Mouse (Mus musculus) forebrain, embryonic 13.5 days (tissue): ENCODE results near the gene Aqr. TPM values are rescaled to one million over a fixed set of nuclear protein-coding genes. Genes with fewer than 3 reads are reported as not detected.
A peak's percentile ranks its signal among the peaks of the same experiment; 100 is the strongest.
"Not testable (repeated sequence)": the region's sequence is repeated elsewhere in the genome, so short reads cannot be mapped to it uniquely, and the experiment has no call there.

ENCODE experiments used
- ATAC-seq: fragments of 200-750 bp; cut with Nextera tagmentation; 2 replicates; pipeline ENCODE4 v1.8.0; 2017
- H3K27ac ChIP-seq: fragments of 300-500 bp; sonication (generic); 2 replicates; pipeline ENCODE4 v1.5.1; 2015; ENCODE audit warnings: inconsistent platforms, mild to moderate bottlenecking, moderate library complexity
- H3K27me3 ChIP-seq: fragments of 300-500 bp; sonication (generic); 2 replicates; pipeline ENCODE4 v1.6.1; 2015; ENCODE audit warnings: mild to moderate bottlenecking, inconsistent platforms
- H3K36me3 ChIP-seq: fragments of 300-500 bp; sonication (generic); 2 replicates; pipeline ENCODE4 v1.6.1; 2015; ENCODE audit warnings: mild to moderate bottlenecking, inconsistent platforms; ENCODE audit not compliant: poor library complexity, severe bottlenecking
- H3K4me1 ChIP-seq: fragments of 300-500 bp; sonication (generic); 2 replicates; pipeline ENCODE4 v1.6.1; 2015; ENCODE audit warnings: inconsistent platforms
- H3K4me2 ChIP-seq: fragments of 300-500 bp; sonication (generic); 2 replicates; pipeline ENCODE4 v1.6.1; 2015; ENCODE audit warnings: inconsistent platforms, mild to moderate bottlenecking, moderate library complexity
- H3K4me3 ChIP-seq: fragments of 300-500 bp; sonication (generic); 2 replicates; pipeline ENCODE4 v1.5.1; 2015; ENCODE audit warnings: mild to moderate bottlenecking, inconsistent platforms
- H3K9ac ChIP-seq: fragments of 300-500 bp; sonication (generic); 2 replicates; pipeline ENCODE4 v1.6.1; 2015; ENCODE audit warnings: mild to moderate bottlenecking, inconsistent platforms
- H3K9me3 ChIP-seq: fragments of 300-500 bp; sonication (generic); replicated peaks from 2 replicates; pipeline ENCODE4 v1.6.1; 2016; ENCODE audit warnings: inconsistent platforms
- WGBS: fragments of 180-500 bp; shearing (Covaris S2); methylation state at CpG from one replicate; pipeline ENCODE4 v1.1.7; 2015; 5-methylcytosine and 5-hydroxymethylcytosine counted together
- polyA plus RNA-seq: library from polyadenylated mRNA; unstranded; fragments of >200 nt; fragmentation: Nextera tagmentation; extraction: Ambion mirVana; gene quantifications from 2 replicates; pipeline ENCODE4 v1.2.1, GENCODE M21; 2015

Aqr gene
- 52.1 and 55.3 TPM in 2 replicates for polyA plus RNA-seq

GRCm38 (mm10) chr2:114186924-114187323 lies at the start of gene Aqr:
Gene Aqr (minus strand): TSS chr2:114187024.
- not testable (repeated sequence) for H3K4me3 ChIP-seq, ATAC-seq, H3K36me3 ChIP-seq, H3K4me1 ChIP-seq, H3K4me2 ChIP-seq, H3K9me3 ChIP-seq, H3K27me3 ChIP-seq, H3K27ac ChIP-seq, H3K9ac ChIP-seq
- WGBS = 82% methylated on average over 1 of the region's 6 CpGs

- ATAC-seq = no peak
- H3K36me3 ChIP-seq = no peaks in the 10 kb centered on the region
- H3K9ac ChIP-seq = no peak overlapping the region
- H3K4me1 ChIP-seq = no peaks in the 10 kb centered on the region
- H3K27ac ChIP-seq = no peak overlapping the region
- H3K9me3 ChIP-seq = no peaks in the 10 kb centered on the region
- no peaks in the 10 kb centered on the region for H3K27me3 ChIP-seq
- no peak overlapping the region for H3K4me2 ChIP-seq
- WGBS = 76% methylated on average over 1 of the region's 1 CpGs
- H3K4me3 ChIP-seq = no peak overlapping the region
These were observed 49.7 kb upstream of the Aqr start for GRCm38 (mm10) chr2:114236566-114236965.

GRCm38 (mm10) chr2:114235584-114235983 lies 48.8 kb upstream of the Aqr start:
- Histone ChIP-seq H3K36me3 (no peaks in the 10 kb centered on the region), H3K9me3 (no peaks in the 10 kb centered on the region), H3K4me3 (no peak overlapping the region), H3K4me2 (no peak overlapping the region), H3K4me1 (no peaks in the 10 kb centered on the region), H3K27ac (no peak overlapping the region), H3K9ac (no peak overlapping the region), H3K27me3 (no peaks in the 10 kb centered on the region)
- ATAC-seq = no peak
- 91% methylated on average over 3 of the region's 3 CpGs for WGBS

DNA sequence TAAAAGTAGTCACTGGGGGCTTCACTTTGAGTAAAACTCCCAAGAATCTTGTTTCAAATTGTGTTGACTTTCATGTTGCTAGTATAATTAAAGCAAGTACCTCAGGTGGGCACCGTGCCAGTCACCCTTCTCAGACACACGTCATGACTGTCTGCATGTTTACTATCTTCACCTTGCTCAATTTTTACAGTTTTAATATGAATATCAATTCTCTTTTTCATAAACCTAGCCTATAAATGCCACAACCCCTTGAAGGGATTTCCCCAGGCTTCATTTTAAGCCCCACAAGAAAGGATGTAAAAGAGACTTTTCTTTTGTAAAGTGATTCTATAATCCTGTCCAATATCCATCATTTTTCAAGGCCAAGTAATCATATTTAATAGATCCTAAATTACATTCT lies 44.4 kb upstream of the Aqr start:
- Histone ChIP-seq H3K4me3 (no peak overlapping the region), H3K9ac (no peak overlapping the region), H3K4me2 (no peak overlapping the region), H3K27me3 (no peaks in the 10 kb centered on the region), H3K27ac (no peak overlapping the region), H3K9me3 (no peaks in the 10 kb centered on the region), H3K36me3 (no peaks in the 10 kb centered on the region), H3K4me1 (no peaks in the 10 kb centered on the region)
- no peak for ATAC-seq
- WGBS = 78% methylated on average over 2 of the region's 2 CpGs

DNA sequence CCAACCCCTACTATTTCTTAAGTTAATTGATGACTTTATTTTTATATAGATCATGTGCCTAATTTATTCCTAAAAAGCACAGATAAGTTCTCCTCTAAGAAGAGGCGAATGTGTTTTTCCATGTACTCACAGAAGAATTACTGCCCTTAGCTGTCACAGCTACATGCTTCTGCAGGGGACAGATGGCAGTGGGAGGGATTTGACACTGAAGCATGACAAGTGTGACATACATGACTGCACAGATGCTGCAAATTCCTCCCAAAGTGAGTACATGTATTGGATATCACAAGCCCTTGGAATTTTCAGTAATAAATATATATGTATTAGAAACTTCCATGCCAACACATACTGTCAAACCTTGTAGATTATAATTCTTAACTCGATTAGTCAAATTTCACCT lies 41.8 kb upstream of the Aqr start:
- Histone ChIP-seq H3K27me3 (no peaks in the 10 kb centered on the region), H3K9me3 (no peaks in the 10 kb centered on the region), H3K9ac (no peak overlapping the region), H3K4me3 (no peak overlapping the region), H3K4me1 (no peaks in the 10 kb centered on the region), H3K4me2 (no peak overlapping the region), H3K27ac (no peak overlapping the region), H3K36me3 (no peaks in the 10 kb centered on the region)
- ATAC-seq = peak; percentile 71; the same call in 1 of the 2 replicates
- 80% methylated on average over 2 of the region's 2 CpGs for WGBS

DNA sequence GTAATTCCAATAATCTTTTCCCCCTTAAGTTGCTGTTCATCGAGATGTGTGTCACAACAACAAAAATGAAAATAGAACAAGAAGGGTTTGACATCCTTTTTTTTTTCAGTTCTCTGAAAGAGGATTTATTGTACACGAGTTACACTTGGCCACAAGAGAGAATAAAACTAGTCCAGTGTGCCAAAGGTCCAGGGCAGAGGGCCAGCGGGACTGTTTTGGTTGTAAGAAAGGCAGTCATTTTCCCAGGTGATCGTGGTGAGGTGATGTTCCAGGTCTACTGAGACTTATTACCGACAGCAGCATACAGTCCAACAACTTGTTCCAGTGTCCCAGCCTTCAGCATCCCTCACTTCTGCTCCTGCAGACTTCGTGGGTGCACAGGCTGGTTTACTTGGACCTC lies 18.2 kb upstream of the Aqr start:
- ATAC-seq = no peak
- WGBS = 70% methylated on average over 6 of the region's 6 CpGs
- H3K4me2 ChIP-seq = no peak overlapping the region
- H3K4me3 ChIP-seq = no peak overlapping the region
- no peaks in the 10 kb centered on the region for H3K27me3 ChIP-seq
- no peak overlapping the region for H3K9ac ChIP-seq
- peaks cover 5% of the 10 kb centered on the region for H3K4me1 ChIP-seq
- no peak overlapping the region for H3K27ac ChIP-seq
- H3K9me3 ChIP-seq = no peaks in the 10 kb centered on the region
- H3K36me3 ChIP-seq = no peaks in the 10 kb centered on the region

DNA sequence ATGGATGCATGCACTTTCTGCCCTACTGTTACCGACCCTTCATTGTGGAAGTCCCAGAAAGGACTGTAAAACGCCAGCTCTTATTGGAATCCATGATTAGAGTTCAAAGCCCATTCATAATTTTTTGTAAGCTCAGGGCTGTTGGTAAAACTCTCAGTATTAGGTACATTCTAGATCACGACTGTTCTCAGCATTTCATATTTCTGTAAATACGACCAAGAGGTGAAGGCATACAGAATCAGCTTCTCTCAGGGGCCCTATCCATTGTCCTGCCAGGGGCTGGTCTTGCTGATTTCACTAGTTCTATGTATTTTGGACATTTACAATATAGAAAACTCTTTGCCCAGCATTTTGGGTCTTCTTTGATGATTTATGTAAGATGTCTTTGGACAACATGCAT lies 14.8 kb upstream of the Aqr start:
- Histone ChIP-seq H3K4me1 (peaks cover 18% of the 10 kb centered on the region), H3K4me2 (peak overlapping the region; percentile 87), H3K27ac (no peak overlapping the region), H3K27me3 (no peaks in the 10 kb centered on the region), H3K36me3 (peaks cover 7% of the 10 kb centered on the region), H3K4me3 (peak overlapping the region; percentile 78), H3K9ac (peak overlapping the region; percentile 89), H3K9me3 (no peaks in the 10 kb centered on the region)
- WGBS = 37% methylated on average over 4 of the region's 4 CpGs
- ATAC-seq = no peak; the same call in 1 of the 2 replicates

DNA sequence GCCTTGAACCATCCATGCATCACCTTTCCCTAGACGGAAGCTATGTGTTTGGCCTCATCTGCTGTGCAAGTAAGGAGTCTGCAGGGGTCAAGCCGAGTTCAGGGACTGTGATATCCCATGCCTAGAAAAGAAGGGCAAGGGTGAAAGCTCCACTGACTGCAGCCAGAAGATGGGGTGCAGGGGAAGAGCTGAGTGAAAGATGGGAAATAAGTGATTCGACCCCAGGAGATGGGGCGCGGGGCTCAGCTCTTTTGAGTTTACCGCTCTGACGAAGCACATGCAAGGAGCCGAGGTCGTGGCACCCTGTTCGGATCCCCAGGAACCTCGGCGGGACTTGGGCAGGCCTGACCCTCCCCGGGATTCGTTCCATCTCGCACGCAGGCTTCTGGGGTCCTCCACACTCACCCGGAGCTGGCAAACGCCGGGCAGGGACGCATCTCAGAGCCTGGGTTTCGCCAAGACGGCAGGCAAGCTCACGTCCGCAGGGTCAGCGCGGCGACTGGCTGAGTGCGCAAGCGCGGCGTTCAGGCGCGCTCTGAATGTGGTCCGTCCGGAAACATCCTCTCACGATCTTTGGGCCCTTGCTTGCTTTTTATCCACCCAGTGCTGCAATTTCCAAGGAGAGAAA lies 14.2 kb upstream of the Aqr start, which contains the start of gene Zfp770:
TSS of gene Zfp770 (minus strand) at position 538 of the 628 bp plus-strand sequence.
- Histone ChIP-seq H3K27ac (peak within 1 kb of the TSS; percentile 41), H3K4me1 (peaks cover 18% of the 10 kb centered on the region), H3K9ac (peak within 1 kb of the TSS; percentile 89), H3K4me3 (peak within 1 kb of the TSS; percentile 78), H3K36me3 (peaks cover 12% of the 10 kb centered on the region), H3K9me3 (no peaks in the 10 kb centered on the region), H3K4me2 (peak within 1 kb of the TSS; percentile 87), H3K27me3 (no peaks in the 10 kb centered on the region)
- under 1% methylated on average over 36 of the region's 36 CpGs for WGBS
- peak; percentile 97 for ATAC-seq

GRCm38 (mm10) chr2:114196421-114196820 lies 9.6 kb upstream of the Aqr start:
- Histone ChIP-seq H3K4me2 (no peak overlapping the region), H3K27me3 (no peaks in the 10 kb centered on the region), H3K4me1 (peaks cover 18% of the 10 kb centered on the region), H3K36me3 (peaks cover 23% of the 10 kb centered on the region), H3K4me3 (no peak overlapping the region), H3K9me3 (no peaks in the 10 kb centered on the region), H3K9ac (no peak overlapping the region), H3K27ac (no peak overlapping the region)
- WGBS = 83% methylated on average over 5 of the region's 5 CpGs
- no peak for ATAC-seq

DNA sequence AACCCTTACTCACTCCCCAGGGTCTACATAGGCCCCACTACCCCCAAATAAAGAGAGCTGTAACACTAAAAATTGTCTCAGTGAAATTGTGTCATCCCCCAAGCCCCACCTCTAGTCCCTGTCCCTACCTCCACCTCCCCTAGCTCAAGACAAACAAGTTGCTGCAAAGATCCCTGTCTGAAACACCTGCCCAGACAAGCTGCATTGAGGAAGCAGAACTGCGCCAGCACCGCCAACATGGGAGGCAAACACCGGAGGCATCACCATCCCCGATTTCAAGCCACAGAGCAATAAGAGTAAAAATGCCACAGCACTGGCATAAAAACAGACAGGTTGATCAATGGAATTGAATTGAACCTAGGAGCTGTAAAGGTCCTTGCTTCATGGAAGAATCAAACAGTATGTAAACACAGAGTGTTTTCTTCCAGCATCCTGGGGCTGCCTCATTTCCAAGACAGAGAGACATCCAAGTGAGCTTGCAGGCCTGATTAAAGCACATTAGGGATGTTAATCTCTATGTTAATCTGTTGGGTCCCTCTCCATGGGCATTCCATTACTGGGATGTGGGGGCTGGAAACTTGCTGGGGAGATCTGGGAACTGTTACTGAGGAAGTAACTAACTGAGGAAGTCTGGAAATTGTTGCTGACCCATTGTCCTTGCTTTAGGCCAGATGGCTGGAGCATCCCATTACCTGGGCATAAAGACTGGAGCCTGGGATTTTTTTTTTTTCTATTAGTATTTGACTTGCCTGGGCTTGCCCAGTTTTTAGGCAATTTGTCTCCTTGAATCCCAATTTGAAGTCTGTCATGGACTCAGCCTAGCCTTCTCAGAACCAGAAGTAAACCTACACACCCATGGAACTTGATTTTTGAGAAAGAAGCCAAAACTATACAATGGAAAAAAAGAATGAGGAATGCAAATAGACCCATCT lies 8.8 kb downstream of the Aqr start:
- no peak overlapping the region for H3K4me2 ChIP-seq
- no peak overlapping the region; the same call in 1 of the 2 replicates for H3K9ac ChIP-seq
- no peaks in the 10 kb centered on the region for H3K36me3 ChIP-seq
- no peak overlapping the region for H3K4me3 ChIP-seq
- no peak overlapping the region for H3K27ac ChIP-seq
- H3K27me3 ChIP-seq = no peaks in the 10 kb centered on the region
- no peaks in the 10 kb centered on the region for H3K9me3 ChIP-seq
- 43% methylated on average over 4 of the region's 4 CpGs for WGBS
- no peak for ATAC-seq
- peaks cover 14% of the 10 kb centered on the region for H3K4me1 ChIP-seq

DNA sequence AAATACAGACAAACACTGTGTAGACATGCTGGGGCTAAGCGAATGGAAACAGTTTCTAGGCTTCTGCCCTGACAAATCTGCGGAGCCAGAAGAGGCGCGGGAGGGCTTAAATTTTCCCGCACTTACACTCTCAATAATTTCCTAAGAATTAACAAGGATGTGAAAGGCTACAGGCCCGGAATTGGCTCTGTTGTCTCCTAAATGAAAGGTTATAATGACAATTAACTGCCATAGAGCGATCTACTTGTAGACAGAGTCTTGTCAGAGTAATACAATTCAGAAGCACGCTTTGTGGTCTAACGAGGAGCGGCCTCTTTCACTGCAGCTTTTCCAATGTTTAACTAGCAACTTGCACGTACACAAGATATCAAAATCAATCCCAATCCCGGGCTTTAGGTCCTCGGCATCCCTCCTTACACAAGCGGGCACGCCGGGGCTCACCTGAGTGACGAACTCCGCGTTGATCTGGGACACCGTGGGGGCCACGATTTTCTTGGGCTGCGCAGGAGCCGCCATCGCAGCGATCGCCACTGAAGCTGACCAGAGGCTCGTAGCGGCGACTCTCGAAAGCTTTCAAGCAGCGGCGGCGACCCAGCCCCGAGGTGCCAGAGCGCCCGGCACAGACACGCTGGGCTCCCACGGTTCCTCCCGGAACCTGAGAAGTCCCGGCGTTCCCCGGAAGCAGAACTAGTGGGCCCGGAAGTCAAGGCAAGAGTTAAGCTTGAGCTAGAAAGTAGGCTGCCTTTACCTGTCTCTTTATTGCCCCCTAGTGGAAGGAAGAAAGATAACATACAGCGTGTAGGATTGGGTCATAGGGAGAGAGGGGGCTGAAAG lies 12.0 kb downstream of the Aqr start:
- Histone ChIP-seq H3K9me3 (no peaks in the 10 kb centered on the region), H3K27ac (no peak overlapping the region), H3K4me2 (peak overlapping the region; percentile 71), H3K4me1 (peaks cover 14% of the 10 kb centered on the region), H3K9ac (peak overlapping the region; percentile 79), H3K36me3 (peaks cover 17% of the 10 kb centered on the region), H3K4me3 (peak overlapping the region; percentile 68), H3K27me3 (no peaks in the 10 kb centered on the region)
- peak; percentile 95 for ATAC-seq
- under 1% methylated on average over 44 of the region's 44 CpGs for WGBS

GRCm38 (mm10) chr2:114173248-114173647 lies 13.6 kb downstream of the Aqr start:
- Histone ChIP-seq H3K27me3 (no peaks in the 10 kb centered on the region), H3K27ac (no peak overlapping the region), H3K9me3 (no peaks in the 10 kb centered on the region), H3K4me2 (no peak overlapping the region; the same call in 1 of the 2 replicates), H3K4me3 (no peak overlapping the region), H3K4me1 (peaks cover 14% of the 10 kb centered on the region), H3K9ac (no peak overlapping the region), H3K36me3 (peaks cover 21% of the 10 kb centered on the region)
- ATAC-seq = no peak
